ENCODE assay signal across 8 mouse cellular contexts in genomic region chr7:113369620-113370340, GRCm38 (mm10). TPM values are rescaled to one million over a fixed set of nuclear protein-coding genes. Genes with fewer than 3 reads are reported as not detected.
A peak's percentile ranks its signal among the peaks of the same experiment; 100 is the strongest.
DNase-seq lines count a peak whose midpoint lies in the region; ATAC-seq and TF ChIP-seq lines count a peak whose summit lies in the region.

No protein-coding gene starts in this region.

- DNase-seq in spleen, adult 18-20 months = peak; percentile 63 to 79
- DNase-seq in spleen, adult 12 weeks (ENCODE audit: low spot score) = no peak
- peak; percentile 78 to 83 for DNase-seq in heart, adult 18-20 months
- peak; percentile 84 for DNase-seq in kidney, adult 2 months
- DNase-seq in liver, adult 2 months (ENCODE audit: extremely low read depth, low read depth, low spot score) = peak; percentile 51
- peak; percentile 48 to 62 for DNase-seq in monocyte, adult 2 months (ENCODE audit: low read depth in 1 of 2, low spot score in 2 of 2)
- DNase-seq in stomach, postnatal 0 days (ENCODE audit: low spot score) = peak; percentile 88

- H3K9ac ChIP-seq in embryonic facial prominence, embryonic 12.5 days = peak overlapping the region; percentile 89
- H3K9ac ChIP-seq in liver, adult 2 months (ENCODE audit: low read depth, low read length) = peak overlapping the region; percentile 67
- peak overlapping the region; percentile 75 for H3K9ac ChIP-seq in stomach, postnatal 0 days (ENCODE audit: low read length)

- no peak for TF ChIP-seq POLR2A in kidney, adult 2 months (IDR thresholded peaks at IDR 0.05; ENCODE audit: low read depth, low read length)
- no peak for TF ChIP-seq POLR2A in liver, adult 2 months (IDR thresholded peaks at IDR 0.05; ENCODE audit: extremely low read depth, insufficient read depth, low read length)

- peak; percentile 39; the same call in 1 of the 2 replicates for TF ChIP-seq CTCF in kidney, adult 2 months (conservative IDR thresholded peaks at IDR 0.05; ENCODE audit: insufficient read depth, insufficient read length, low read depth, low read length)
- TF ChIP-seq CTCF in liver, adult 2 months (IDR thresholded peaks at IDR 0.05; ENCODE audit: low read depth, low read length) = peak; percentile 52
- TF ChIP-seq CTCF in stomach, postnatal 0 days (IDR thresholded peaks at IDR 0.05; ENCODE audit: low read depth) = peak; percentile 73

- peak; percentile 58 for ATAC-seq in embryonic facial prominence, embryonic 12.5 days (ENCODE audit: insufficient number of reproducible peaks, insufficient read depth, low FRiP score, low TSS enrichment)
- peak; percentile 81 for ATAC-seq in stomach, postnatal 0 days (ENCODE audit: low FRiP score, low TSS enrichment)

- H3K4me2 ChIP-seq in embryonic facial prominence, embryonic 12.5 days (replicated peaks) = peak overlapping the region; percentile 88
- peak overlapping the region; percentile 88 for H3K4me2 ChIP-seq in stomach, postnatal 0 days (replicated peaks; ENCODE audit: low read depth)

- H3K79me2 ChIP-seq in liver, adult 2 months (ENCODE audit: control insufficient read depth, insufficient read depth, low read length) = no peaks in the 10 kb centered on the region

- no peaks in the 10 kb centered on the region for H3K36me3 ChIP-seq in embryonic facial prominence, embryonic 12.5 days
- no peaks in the 10 kb centered on the region for H3K36me3 ChIP-seq in kidney, adult 2 months (ENCODE audit: control insufficient read depth, insufficient read depth, low read length)
- H3K36me3 ChIP-seq in liver, adult 2 months (ENCODE audit: control insufficient read depth, insufficient read depth, low read length) = no peaks in the 10 kb centered on the region
- H3K36me3 ChIP-seq in stomach, postnatal 0 days (ENCODE audit: control insufficient read depth, insufficient read depth, low read length) = no peaks in the 10 kb centered on the region

- WGBS in embryonic facial prominence, embryonic 12.5 days = under 1% methylated on average over 44 of the region's 44 CpGs
- under 1% methylated on average over 44 of the region's 44 CpGs for WGBS in kidney, adult 2 months
- under 1% methylated on average over 44 of the region's 44 CpGs for WGBS in liver, adult 2 months
- under 1% methylated on average over 39 of the region's 44 CpGs for whole genome bisulfite sequencing in stomach, postnatal 0 days

- H3K4me1 ChIP-seq in embryonic facial prominence, embryonic 12.5 days = no peaks in the 10 kb centered on the region; the same call in 1 of the 2 replicates
- peaks cover 4% of the 10 kb centered on the region; the same call in 1 of the 2 replicates for H3K4me1 ChIP-seq in kidney, adult 2 months (ENCODE audit: control insufficient read depth, insufficient read depth, low read length)
- H3K4me1 ChIP-seq in liver, adult 2 months (ENCODE audit: control insufficient read depth, insufficient read depth, low read length) = peaks cover 3% of the 10 kb centered on the region; the same call in 1 of the 2 replicates
- H3K4me1 ChIP-seq in stomach, postnatal 0 days (replicated peaks; ENCODE audit: control insufficient read depth, insufficient read depth) = no peaks in the 10 kb centered on the region

- H3K4me3 ChIP-seq in embryonic facial prominence, embryonic 12.5 days = peak overlapping the region; percentile 88
- H3K4me3 ChIP-seq in kidney, adult 2 months (ENCODE audit: insufficient read depth, low read depth, low read length) = peak overlapping the region; percentile 79
- H3K4me3 ChIP-seq in liver, adult 2 months (ENCODE audit: insufficient read depth, low read depth, low read length) = peak overlapping the region; percentile 69
- peak overlapping the region; percentile 66 for H3K4me3 ChIP-seq in stomach, postnatal 0 days (ENCODE audit: low read depth, low read length)

- TF ChIP-seq EP300 in stomach, postnatal 0 days (optimal IDR thresholded peaks at IDR 0.05) = no peak

- no peaks in the 10 kb centered on the region for H3K27me3 ChIP-seq in embryonic facial prominence, embryonic 12.5 days
- no peaks in the 10 kb centered on the region for H3K27me3 ChIP-seq in kidney, adult 2 months (replicated peaks; ENCODE audit: control insufficient read depth, insufficient read depth, low read length)
- no peaks in the 10 kb centered on the region for H3K27me3 ChIP-seq in liver, adult 2 months (ENCODE audit: control insufficient read depth, insufficient read depth, low read length)
- H3K27me3 ChIP-seq in stomach, postnatal 0 days (ENCODE audit: control insufficient read depth, insufficient read depth, low read length) = no peaks in the 10 kb centered on the region

- H3K9me3 ChIP-seq in embryonic facial prominence, embryonic 12.5 days = no peaks in the 10 kb centered on the region
- no peaks in the 10 kb centered on the region for H3K9me3 ChIP-seq in stomach, postnatal 0 days (ENCODE audit: control insufficient read depth, low read length)

- peak overlapping the region; percentile 88 for H3K27ac ChIP-seq in embryonic facial prominence, embryonic 12.5 days
- no peak overlapping the region for H3K27ac ChIP-seq in kidney, adult 2 months (ENCODE audit: insufficient read depth, low read depth, low read length)
- 0 out of 2 replicates have a peak overlapping the region, but pooled peaks have one; percentile 1 for H3K27ac ChIP-seq in liver, adult 2 months (replicated peaks; ENCODE audit: insufficient read depth, low read depth, low read length)
- H3K27ac ChIP-seq in stomach, postnatal 0 days (replicated peaks) = peak overlapping the region; percentile 86

RNA-seq across cellular contexts. Expression of gene Btbd10, which starts 0.6 kb away (rescaled TPM):
- 28.5 and 30.7 TPM in 2 replicates for polyA plus RNA-seq in embryonic facial prominence, embryonic 12.5 days (2016; fragmentation: Nextera tagmentation; extraction: Ambion mirVana)
- 10 to 100 TPM; 10.3 to 11.9 TPM for total RNA-seq in heart, adult 18-20 months (2021)
- 7.4 TPM in 2 replicates for polyA plus RNA-seq in kidney, adult 2 months (2012; rRNA removed)
- total RNA-seq in liver, adult 2 months (2014; rRNA removed) = 1.4 and 2.7 TPM in 2 replicates
- polyA plus RNA-seq in liver, adult 2 months (2012; rRNA removed) = 2.1 and 2.2 TPM in 2 replicates
- 15.9 and 17.2 TPM in 2 replicates for polyA plus RNA-seq in stomach, postnatal 0 days (2015; fragmentation: Nextera tagmentation; extraction: Ambion mirVana)

RNA-seq across cellular contexts. Expression of gene Pth, which starts 18.6 kb away (rescaled TPM):
- 1.0 TPM in 1 of 2 replicates, not detected in the other for polyA plus RNA-seq in embryonic facial prominence, embryonic 12.5 days (2016; fragmentation: Nextera tagmentation; extraction: Ambion mirVana)
- not detected for total RNA-seq in heart, adult 18-20 months (2021)
- polyA plus RNA-seq in kidney, adult 2 months (2012; rRNA removed) = not detected in 2 replicates
- total RNA-seq in liver, adult 2 months (2014; rRNA removed) = not detected in 2 replicates
- not detected in 2 replicates for polyA plus RNA-seq in liver, adult 2 months (2012; rRNA removed)
- not detected in 2 replicates for polyA plus RNA-seq in stomach, postnatal 0 days (2015; fragmentation: Nextera tagmentation; extraction: Ambion mirVana)
